Mouse (Mus musculus): ENCODE results near the gene Hexdc.

GRCm38 (mm10) chr11:121192742-121193141 lies 11.5 kb upstream of the Hexdc start:
- TF ChIP-seq CTCF (IDR thresholded peaks at IDR 0.05; ENCODE audit: low read depth, low read length) (no peak), POLR2A (IDR thresholded peaks at IDR 0.05; ENCODE audit: borderline replicate concordance, low read depth, low read length) (no peak)

Measured in bone marrow macrophage, adult 2 months (primary cell).